Mouse (Mus musculus) lung, postnatal 0 days (tissue): ENCODE measurements at regions not wholly inside any gene's neighbourhood (a gene's known extent, or its start where the extent isn't known, plus 50 kb on each side); places are given as distances from the start of the nearest gene placed in this dataset.

Source experiments
- CTCF ChIP-seq: IDR thresholded peaks from 2 replicates; pipeline ENCODE4 v1.5.1; 2016; ENCODE audit warnings: antibody characterized with exemption, mild to moderate bottlenecking
- EP300 ChIP-seq: IDR thresholded peaks from 2 replicates; pipeline ENCODE4 v1.6.1; 2016; ENCODE audit warnings: antibody characterized with exemption, mild to moderate bottlenecking, control low read depth

DNA sequence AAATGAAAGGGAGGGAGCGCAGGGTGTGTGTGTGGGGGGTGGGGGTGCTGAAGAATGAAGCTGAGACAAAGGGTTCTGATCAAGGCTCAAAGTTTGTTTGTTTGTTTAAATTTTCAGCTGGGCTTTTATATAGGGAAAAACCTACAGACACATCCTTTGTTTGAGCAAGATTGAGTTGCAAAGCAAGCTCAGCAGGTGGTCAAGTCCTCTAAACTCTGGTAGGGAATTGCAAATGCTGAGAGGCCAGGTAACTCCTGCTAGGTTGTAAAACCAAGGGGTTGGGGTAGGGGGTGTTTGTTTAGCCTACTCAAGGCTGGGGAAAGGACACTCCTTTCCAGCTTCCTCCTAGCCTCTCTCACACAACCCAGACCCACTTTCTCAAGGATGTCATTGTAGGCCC lies 909.6 kb downstream of the Stpg2 start:
- no peak for TF ChIP-seq EP300
- no peak for TF ChIP-seq CTCF
